Mouse (Mus musculus): ENCODE measurements around the gene Dynlrb2. TPM values are rescaled to one million over a fixed set of nuclear protein-coding genes. Genes with fewer than 3 reads are reported as not detected.

Gene Dynlrb2
- total RNA-seq (2021): not detected
- long read RNA-seq, experiment 1: 0 reads
- long read RNA-seq, experiment 2: 0 reads

DNA sequence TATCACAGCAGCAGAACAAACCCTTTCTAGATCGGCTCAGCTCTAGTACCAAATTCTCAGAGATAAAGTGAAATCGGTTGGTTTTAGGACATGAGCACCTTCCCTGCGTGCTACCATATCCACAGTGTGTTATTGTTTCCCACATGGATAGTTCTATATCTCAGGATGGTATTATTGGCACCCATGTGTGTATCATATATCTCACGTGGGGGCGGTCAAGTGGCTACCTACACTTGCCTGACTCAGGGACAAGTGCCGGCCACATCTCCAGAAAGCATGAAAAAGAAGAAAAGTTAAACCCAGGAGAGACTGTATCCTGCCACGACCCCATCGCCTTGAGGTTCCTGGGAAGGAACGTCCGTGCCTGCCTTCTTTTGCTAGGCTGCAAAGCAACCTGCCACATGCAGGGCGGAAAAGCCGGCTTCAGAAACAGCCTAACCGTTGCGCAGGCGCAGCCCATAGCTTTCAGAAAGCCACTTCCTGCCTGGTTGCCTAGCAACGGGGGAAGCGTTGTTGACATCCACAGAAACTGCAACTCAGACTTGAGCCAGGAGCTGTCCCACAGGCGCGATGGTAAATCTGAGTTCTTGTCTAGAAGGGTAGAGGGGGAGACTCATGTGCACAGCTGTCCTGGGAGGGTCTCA, at the start of gene Dynlrb2:
Gene Dynlrb2, plus strand, starts transcription at position 498 of the 644 bp plus-strand sequence.
- DNase-seq: peak; percentile 88

- DNase-seq: no peak
These were observed 46.2 kb upstream of the Dynlrb2 start for GRCm38 (mm10) chr8:116458569-116458968.

DNA sequence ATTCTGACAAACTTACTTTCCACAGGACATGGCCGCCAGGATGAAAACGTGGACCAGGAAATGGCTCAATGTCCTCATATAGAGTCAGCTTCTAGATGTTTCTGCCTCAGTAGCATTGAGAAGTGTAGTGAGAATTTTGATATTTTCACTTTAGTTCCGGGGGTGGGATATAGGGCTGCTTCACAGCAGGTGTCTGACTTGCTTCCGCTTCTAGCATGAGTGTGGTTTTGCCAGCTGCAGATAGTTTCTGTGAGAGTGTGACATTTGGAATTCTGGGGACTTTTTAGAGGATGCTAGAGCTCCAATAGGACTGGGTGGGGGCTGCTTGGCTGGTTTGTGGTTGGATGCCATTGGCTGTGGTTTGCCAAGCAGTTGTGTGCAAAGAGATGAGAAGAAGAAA, 43.3 kb upstream of the Dynlrb2 start:
- DNase-seq: no peak

- DNase-seq: no peak
These were observed 38.2 kb upstream of the Dynlrb2 start for GRCm38 (mm10) chr8:116466586-116466985.

DNA sequence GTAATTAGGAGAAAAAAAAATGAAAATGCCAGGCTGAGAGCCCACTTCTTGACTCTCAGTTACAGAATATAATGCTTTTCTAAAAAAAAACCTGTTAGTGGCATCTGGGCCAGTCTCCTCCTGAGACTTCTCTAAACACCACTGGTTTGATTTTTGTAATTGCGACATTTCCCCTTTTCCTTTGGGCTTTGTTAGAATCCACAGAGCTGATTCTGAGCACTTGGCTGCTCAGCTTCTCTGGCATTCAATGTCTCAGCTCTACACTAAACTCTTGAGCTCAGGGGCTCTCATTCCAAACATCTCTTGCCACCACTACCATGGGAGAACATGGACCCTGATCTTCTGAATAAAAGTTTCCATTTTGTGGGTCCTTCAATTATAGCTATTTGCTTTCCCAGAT, 37.7 kb upstream of the Dynlrb2 start:
- no peak for DNase-seq

- DNase-seq: no peak
These were observed 26.8 kb upstream of the Dynlrb2 start for GRCm38 (mm10) chr8:116477941-116478340.

GRCm38 (mm10) chr8:116478681-116479080, 26.1 kb upstream of the Dynlrb2 start:
- no peak for DNase-seq

- peak; percentile 54 for DNase-seq
These were observed 23.9 kb upstream of the Dynlrb2 start for GRCm38 (mm10) chr8:116480894-116481293.

- no peak for DNase-seq
These were observed 22.0 kb upstream of the Dynlrb2 start for GRCm38 (mm10) chr8:116482738-116483137.

- DNase-seq: no peak
These were observed 20.7 kb upstream of the Dynlrb2 start for GRCm38 (mm10) chr8:116484087-116484486.

DNA sequence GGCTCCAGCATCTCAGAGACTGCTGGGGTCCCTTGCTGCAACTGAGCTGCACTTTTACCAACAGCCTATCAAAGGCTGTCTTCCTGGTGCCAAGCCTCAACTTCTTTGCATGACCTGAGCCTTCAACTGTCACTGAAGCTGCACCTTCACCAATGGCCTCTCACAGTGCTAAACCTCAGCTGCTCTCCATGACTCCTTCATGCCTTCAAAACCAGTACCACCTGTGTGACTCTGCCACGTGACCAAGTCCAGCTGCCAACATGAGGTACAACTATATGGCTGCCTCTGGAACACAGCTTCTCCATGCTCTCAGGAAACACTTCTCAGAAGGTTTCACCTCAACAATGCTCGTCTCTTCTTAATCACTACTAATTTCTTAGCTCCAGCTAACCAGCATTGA, 16.2 kb upstream of the Dynlrb2 start:
- no peak for DNase-seq

GRCm38 (mm10) chr8:116500057-116500809, 4.5 kb upstream of the Dynlrb2 start:
- no peak for DNase-seq

GRCm38 (mm10) chr8:116508721-116509120, 3.9 kb downstream of the Dynlrb2 start:
- DNase-seq: peak; percentile 59

DNA sequence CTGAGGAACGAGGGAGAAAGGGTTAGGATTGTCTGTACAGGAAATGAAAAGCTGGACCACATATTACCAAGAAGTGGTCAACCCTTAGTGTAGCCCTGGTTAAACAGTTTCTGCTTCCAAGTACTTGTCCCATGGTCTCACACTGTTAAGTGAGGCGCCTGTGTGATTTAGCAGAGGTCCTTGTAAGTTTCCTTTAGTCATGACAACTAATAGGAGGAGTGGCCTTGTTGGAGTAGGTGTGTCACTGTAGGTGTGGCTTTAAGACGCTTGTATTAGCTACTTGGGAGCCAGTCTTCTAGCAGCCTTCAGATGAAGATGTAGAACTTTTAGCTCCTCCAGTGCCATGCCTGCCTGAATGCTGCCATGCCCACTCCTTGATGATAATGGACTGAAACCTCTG, 4.5 kb downstream of the Dynlrb2 start:
- no peak for DNase-seq

DNA sequence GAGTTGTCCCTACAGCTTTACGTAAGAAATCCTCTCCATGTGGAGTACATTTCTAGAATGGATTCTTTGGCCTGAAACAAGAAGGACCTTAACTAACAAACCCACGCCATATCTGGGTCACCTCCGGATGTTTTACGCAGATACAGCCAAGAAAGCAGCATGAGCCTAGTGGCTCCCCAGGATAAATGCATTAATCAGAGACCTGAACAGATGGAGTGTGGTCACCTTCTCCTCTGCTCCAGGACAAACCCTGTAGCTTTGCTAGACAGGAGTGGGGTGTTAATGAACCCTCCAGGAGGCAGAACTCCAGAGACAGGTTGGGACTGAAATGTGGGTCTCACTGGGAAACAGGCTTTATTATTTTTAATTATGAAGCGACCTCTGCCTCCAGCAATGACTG, 14.9 kb downstream of the Dynlrb2 start:
- no peak for DNase-seq

DNA sequence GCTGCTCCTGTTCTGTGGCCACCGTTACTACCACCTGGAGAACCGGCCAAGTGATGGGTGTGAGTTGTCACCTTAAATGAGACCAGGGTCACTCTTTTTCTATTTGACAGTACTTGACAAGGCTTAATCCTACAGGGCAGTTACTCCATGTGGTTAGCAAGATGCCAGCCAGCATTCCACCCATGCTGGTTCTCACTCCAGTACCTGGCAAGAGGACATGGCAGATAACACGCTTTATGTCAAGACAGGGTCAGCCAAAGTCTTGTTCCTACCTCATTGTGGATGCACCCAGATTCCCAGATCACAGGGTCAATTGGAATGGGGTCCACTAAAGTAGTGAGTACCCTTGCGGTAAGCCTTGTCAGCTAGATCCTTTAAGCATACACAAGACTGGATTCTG, 16.4 kb downstream of the Dynlrb2 start:
- no peak for DNase-seq

DNA sequence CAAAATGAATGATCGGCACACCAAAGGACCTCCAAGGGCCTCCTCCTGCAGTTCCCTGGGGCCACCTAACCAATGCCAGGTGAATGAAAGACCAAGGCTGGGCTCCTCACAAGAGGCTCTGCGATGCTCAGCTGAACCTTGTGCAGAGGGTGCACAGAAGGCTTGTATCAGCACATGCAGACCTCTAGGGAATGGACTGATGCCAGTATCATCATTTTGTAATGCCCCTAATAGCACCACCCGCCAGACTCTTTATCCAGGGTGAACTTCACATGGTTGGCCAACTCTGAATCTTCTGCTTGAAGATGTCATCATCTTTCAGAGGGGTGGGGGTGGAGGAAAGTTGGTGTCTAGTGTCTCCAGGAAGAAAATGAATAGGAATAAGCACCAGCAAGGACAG, 16.9 kb downstream of the Dynlrb2 start:
- no peak for DNase-seq

DNA sequence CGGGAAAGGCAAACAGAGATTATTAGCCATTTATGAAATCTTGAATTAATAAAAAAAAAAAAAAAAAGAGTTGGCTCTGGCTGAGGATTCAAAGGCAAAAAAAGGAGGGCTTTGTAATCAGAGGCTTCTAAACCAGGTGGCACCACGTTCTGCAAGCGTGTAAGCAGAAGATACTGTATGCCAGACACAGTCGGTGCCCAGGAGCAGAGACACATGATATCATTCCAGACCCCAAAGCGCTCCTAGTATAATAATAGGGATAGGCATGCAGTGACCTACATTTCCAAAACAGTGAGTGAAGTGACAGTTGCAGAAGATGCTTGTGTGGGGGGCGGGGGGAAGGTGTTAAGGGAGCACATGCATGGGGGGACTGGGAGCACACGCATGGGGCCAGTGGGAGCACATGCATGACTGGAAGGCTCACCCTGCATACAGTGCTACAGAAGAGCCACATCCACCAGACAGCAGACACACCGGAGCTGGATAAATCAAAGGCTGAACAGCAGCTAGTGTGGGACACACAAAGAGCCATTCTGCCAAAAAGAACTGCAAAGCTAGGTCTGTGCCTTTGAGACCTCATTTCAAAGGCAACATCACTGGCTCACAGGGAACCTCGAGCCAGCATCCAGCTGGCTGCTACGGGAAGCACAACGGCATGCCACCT, 17.5 kb downstream of the Dynlrb2 start:
- DNase-seq: no peak

- DNase-seq: no peak
These were observed 20.1 kb downstream of the Dynlrb2 start for GRCm38 (mm10) chr8:116524915-116525314.

DNA sequence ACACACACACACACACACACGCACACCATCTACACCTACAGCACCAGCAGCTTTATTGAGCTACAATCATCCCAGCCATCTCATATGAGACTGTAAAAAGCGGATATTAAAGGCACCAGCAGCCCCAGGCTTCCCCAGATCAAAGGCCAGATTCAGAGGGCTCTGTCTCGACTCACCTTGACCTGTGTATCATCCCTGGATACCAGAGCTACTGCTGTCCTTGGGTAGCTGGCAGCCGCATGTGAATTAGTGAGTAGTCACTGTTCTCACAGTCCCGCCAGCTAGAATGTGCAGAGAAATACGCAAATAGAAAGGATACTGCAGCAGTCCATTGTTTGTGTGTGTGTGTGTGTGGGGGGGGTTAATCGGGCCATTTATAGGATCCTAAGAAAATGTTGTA, 24.0 kb downstream of the Dynlrb2 start:
- DNase-seq: no peak

DNA sequence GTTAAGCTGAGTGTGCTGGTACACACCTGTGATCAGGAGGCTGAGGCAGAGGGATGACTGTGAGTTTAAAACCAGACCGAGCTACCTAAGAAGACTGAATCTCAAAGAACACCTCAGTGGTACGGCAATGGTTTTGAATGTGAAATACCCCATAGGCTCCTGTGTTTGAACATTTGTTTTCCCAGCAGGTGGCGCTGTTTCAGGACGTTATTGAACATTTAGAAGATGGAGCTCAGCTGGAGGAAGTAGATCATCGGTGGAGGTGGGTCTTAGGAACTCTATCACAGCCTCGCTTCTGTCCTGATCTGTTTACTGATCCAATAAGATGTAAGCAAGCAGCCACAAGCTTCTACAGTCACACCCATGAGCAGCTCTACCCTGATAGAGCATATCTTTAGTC, 28.3 kb downstream of the Dynlrb2 start:
- DNase-seq: no peak

DNA sequence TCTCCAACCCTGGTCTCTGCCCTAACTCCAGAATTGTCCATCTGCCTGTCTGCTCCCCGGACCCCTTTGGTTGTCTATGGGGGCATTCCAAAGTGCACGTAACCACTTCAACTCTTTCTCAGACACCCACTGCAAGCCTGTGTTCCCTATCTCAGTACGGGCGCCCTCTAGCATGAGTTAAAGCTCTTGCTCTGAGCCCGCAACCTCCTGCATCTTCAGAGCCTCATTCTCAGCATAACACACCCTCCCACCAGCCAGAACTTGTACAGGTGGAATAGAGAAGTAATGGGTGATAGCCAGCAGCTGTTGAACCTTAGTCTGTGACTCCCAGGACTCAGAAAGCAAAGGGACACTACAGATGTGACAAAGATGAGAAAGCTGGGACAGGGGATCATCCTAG, 32.0 kb downstream of the Dynlrb2 start:
- no peak for DNase-seq

DNA sequence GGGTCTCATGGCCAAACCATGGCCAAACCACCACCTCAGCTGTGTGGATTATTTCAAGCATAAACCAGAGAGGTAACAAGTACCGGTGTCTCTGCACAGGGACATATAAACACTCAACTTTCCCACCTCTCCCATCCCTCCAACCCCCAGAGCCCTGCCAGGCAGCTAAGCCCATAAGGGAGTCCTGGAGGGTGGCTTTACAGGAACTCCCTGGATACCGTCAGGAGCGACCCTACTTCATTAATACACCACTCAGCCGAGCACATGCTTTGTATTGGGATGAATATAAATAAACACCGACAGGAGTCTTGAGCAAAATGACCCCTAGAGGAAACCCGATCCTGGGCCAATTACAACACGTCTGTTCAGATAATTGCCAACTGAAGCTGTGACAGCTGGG, 34.0 kb downstream of the Dynlrb2 start:
- no peak for DNase-seq

All from gastrocnemius, postnatal 10 days (tissue).